In the genomic region with DNA sequence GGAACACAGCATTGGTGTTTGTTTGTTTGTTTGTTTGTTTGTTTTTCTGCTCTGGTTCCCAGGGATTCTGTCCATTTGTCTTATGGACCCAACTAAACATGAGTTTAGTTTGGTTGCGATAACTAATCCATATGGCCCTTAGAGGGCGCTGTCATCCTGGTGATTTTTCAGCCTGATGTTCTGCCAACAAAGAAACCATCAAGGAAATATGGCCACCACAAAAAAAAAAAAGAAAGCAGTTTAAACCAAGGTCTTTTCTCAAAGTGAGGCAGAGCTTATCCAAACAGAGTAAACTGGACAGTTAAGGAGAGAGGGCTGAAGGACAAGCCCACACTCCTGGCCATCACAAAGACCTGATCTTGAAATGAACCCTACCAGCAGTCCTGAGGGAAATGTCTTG, we compare ENCODE assay signal across 9 mouse cellular contexts.
A peak's percentile ranks its signal among the peaks of the same experiment; 100 is the strongest.
DNase-seq lines count a peak whose midpoint lies in the region; ATAC-seq lines count a peak whose summit lies in the region.
"Had no signal": no experiment of that assay in that cellular context is flagged by ENCODE, and none has a peak within 500 bp of the region (broad histone marks: within the 10 kb centered on the region; RNA-seq: fewer than 3 reads in every experiment).

No protein-coding gene starts in this region.

- no peaks in the 10 kb centered on the region for H3K9me3 ChIP-seq in forebrain, embryonic 12.5 days
- H3K9me3 ChIP-seq in forebrain, embryonic 13.5 days (replicated peaks) = no peaks in the 10 kb centered on the region
- H3K9me3 ChIP-seq in neural tube, embryonic 15.5 days (replicated peaks) = no peaks in the 10 kb centered on the region
- H3K9me3 ChIP-seq in neural tube, embryonic 11.5 days (ENCODE audit: control insufficient read depth, low read length) = no peaks in the 10 kb centered on the region
- H3K9me3 ChIP-seq: heart, embryonic 15.5 days had no signal

- H3K9ac ChIP-seq in forebrain, embryonic 12.5 days = no peak overlapping the region
- H3K9ac ChIP-seq in forebrain, embryonic 13.5 days = no peak overlapping the region
- no peak overlapping the region for H3K9ac ChIP-seq in neural tube, embryonic 15.5 days (replicated peaks)
- H3K9ac ChIP-seq in neural tube, embryonic 11.5 days (ENCODE audit: low read length) = no peak overlapping the region
- H3K9ac ChIP-seq: heart, embryonic 15.5 days had no signal

- H3K4me2 ChIP-seq in forebrain, embryonic 12.5 days = no peak overlapping the region
- H3K4me2 ChIP-seq in forebrain, embryonic 13.5 days = no peak overlapping the region
- H3K4me2 ChIP-seq in neural tube, embryonic 15.5 days = no peak overlapping the region; the same call in 1 of the 2 replicates
- no peak overlapping the region for H3K4me2 ChIP-seq in neural tube, embryonic 11.5 days (ENCODE audit: low read depth)
- H3K4me2 ChIP-seq: heart, embryonic 15.5 days had no signal

- no peaks in the 10 kb centered on the region for H3K4me1 ChIP-seq in forebrain, embryonic 12.5 days
- H3K4me1 ChIP-seq in forebrain, embryonic 13.5 days = no peaks in the 10 kb centered on the region
- H3K4me1 ChIP-seq in neural tube, embryonic 15.5 days = no peaks in the 10 kb centered on the region
- no peaks in the 10 kb centered on the region for H3K4me1 ChIP-seq in neural tube, embryonic 11.5 days (ENCODE audit: control insufficient read depth, insufficient read depth, low read length)
- H3K4me1 ChIP-seq: heart, embryonic 15.5 days had no signal

- H3K4me3 ChIP-seq in forebrain, embryonic 12.5 days (replicated peaks) = no peak overlapping the region
- H3K4me3 ChIP-seq in forebrain, embryonic 13.5 days = no peak overlapping the region
- H3K4me3 ChIP-seq in neural tube, embryonic 15.5 days (replicated peaks) = no peak overlapping the region
- H3K4me3 ChIP-seq in neural tube, embryonic 11.5 days (ENCODE audit: low read depth, low read length) = no peak overlapping the region
- H3K4me3 ChIP-seq: heart, embryonic 15.5 days had no signal

- DNase-seq in neural tube, embryonic 10.5 days (ENCODE audit: extremely low spot score, low spot score) = peak; percentile 32
- peak; percentile 28 to 37 for DNase-seq in cerebellum, postnatal 36 days
- peak; percentile 67 to 69 for DNase-seq in kidney, postnatal 4 days
- peak; percentile 63 for DNase-seq in neural tube, embryonic 11.5 days (ENCODE audit: low spot score)

- ATAC-seq in forebrain, embryonic 12.5 days (ENCODE audit: low FRiP score) = peak; percentile 4; the same call in 1 of the 2 replicates
- ATAC-seq in forebrain, embryonic 13.5 days = no peak
- ATAC-seq in neural tube, embryonic 15.5 days (ENCODE audit: low FRiP score) = no peak
- no peak for ATAC-seq in neural tube, embryonic 11.5 days (ENCODE audit: insufficient read depth, low FRiP score, low TSS enrichment)
- no peak for ATAC-seq in granulocyte monocyte progenitor cell, adult 5-6 weeks (replicated peaks; ENCODE audit: poor library complexity, severe bottlenecking)

- H3K36me3 ChIP-seq in forebrain, embryonic 12.5 days (replicated peaks) = no peaks in the 10 kb centered on the region
- no peaks in the 10 kb centered on the region for H3K36me3 ChIP-seq in forebrain, embryonic 13.5 days (ENCODE audit: poor library complexity, severe bottlenecking)
- no peaks in the 10 kb centered on the region for H3K36me3 ChIP-seq in neural tube, embryonic 15.5 days
- no peaks in the 10 kb centered on the region for H3K36me3 ChIP-seq in neural tube, embryonic 11.5 days (ENCODE audit: control insufficient read depth, insufficient read depth, low read length)
- H3K36me3 ChIP-seq: heart, embryonic 15.5 days had no signal

- H3K27me3 ChIP-seq in forebrain, embryonic 12.5 days = no peaks in the 10 kb centered on the region
- no peaks in the 10 kb centered on the region for H3K27me3 ChIP-seq in forebrain, embryonic 13.5 days
- no peaks in the 10 kb centered on the region for H3K27me3 ChIP-seq in neural tube, embryonic 15.5 days (replicated peaks)
- no peaks in the 10 kb centered on the region for H3K27me3 ChIP-seq in neural tube, embryonic 11.5 days (ENCODE audit: control insufficient read depth, insufficient read depth, low read length)
- H3K27me3 ChIP-seq: heart, embryonic 15.5 days had no signal

- 10% methylated on average over 2 of the region's 2 CpGs for WGBS in forebrain, embryonic 12.5 days
- WGBS in forebrain, embryonic 13.5 days = 12% methylated on average over 2 of the region's 2 CpGs
- 10% methylated on average over 2 of the region's 2 CpGs for WGBS in neural tube, embryonic 15.5 days
- whole genome bisulfite sequencing in neural tube, embryonic 11.5 days = 18% methylated on average over 2 of the region's 2 CpGs

- H3K27ac ChIP-seq in forebrain, embryonic 12.5 days = no peak overlapping the region
- no peak overlapping the region for H3K27ac ChIP-seq in forebrain, embryonic 13.5 days
- H3K27ac ChIP-seq in neural tube, embryonic 15.5 days (replicated peaks) = no peak overlapping the region
- no peak overlapping the region for H3K27ac ChIP-seq in neural tube, embryonic 11.5 days (ENCODE audit: low read depth, low read length)
- H3K27ac ChIP-seq: heart, embryonic 15.5 days had no signal
